Mouse (Mus musculus): ENCODE results near the gene Vps35. TPM values are rescaled to one million over a fixed set of nuclear protein-coding genes. Genes with fewer than 3 reads are reported as not detected.

The Vps35 gene
- polyA plus RNA-seq, 1 experiment from 2014 or later: 185 TPM

DNA sequence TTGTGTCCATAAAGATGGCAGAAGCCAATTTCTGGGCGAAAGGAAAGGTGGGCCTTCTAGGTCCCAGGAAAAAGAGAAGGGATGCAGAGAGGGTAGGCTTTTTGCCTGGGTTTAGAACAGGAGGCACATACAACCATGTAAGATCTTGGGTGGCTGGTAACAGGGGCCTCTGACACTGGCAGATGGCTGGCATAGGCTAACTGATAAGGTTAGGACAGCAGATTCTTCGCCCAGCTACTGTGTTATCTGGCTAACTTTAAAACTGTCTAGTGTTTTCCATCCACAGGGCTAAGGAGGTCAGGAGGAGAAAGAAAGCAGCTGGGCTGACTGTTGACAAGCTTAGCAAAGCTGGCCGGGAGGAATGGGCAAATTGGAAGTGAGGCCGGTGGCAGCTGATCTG is 18.9 kb upstream of the Vps35 start:
- Histone ChIP-seq H3K27me3 (replicated peaks; ENCODE audit: control insufficient read depth, insufficient read depth, low read length) (no peaks in the 10 kb centered on the region), H3K27ac (ENCODE audit: low read depth, low read length) (no peak overlapping the region), H3K9me3 (ENCODE audit: control insufficient read depth, low read length) (no peaks in the 10 kb centered on the region), H3K4me3 (ENCODE audit: low read length) (no peak overlapping the region), H3K4me2 (ENCODE audit: low read length) (no peak overlapping the region), H3K4me1 (ENCODE audit: control insufficient read depth, insufficient read depth, low read depth, low read length) (no peaks in the 10 kb centered on the region), H3K36me3 (ENCODE audit: control insufficient read depth, insufficient read depth, low read length) (no peaks in the 10 kb centered on the region), H3K9ac (ENCODE audit: low read depth, low read length) (no peak overlapping the region)
- no peak for ATAC-seq
- 95% methylated on average over 4 of the region's 4 CpGs for WGBS

DNA sequence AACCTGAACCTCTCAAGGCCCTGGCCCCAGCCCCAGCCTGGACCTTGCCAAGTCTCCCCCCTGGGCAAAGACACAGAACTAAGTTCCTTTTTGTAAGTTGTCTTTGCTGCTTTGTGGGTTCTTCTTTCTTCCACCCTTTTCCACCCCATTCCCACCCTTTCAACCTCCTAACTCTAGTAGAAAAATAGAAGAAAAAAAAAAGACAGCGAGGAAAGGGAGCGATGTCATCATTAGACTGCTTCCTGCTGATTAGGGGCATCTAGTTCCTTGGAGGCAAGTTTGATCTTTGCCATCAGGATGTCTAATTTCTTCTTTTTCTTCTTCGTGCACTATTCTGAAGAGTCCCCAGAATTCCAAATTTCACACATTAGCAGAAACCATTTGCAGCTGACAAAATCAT is 13.4 kb upstream of the Vps35 start:
- Histone ChIP-seq H3K4me3 (ENCODE audit: low read length) (no peak overlapping the region), H3K4me1 (ENCODE audit: control insufficient read depth, insufficient read depth, low read depth, low read length) (no peaks in the 10 kb centered on the region), H3K4me2 (ENCODE audit: low read length) (no peak overlapping the region), H3K9me3 (ENCODE audit: control insufficient read depth, low read length) (no peaks in the 10 kb centered on the region), H3K9ac (ENCODE audit: low read depth, low read length) (no peak overlapping the region), H3K27ac (ENCODE audit: low read depth, low read length) (no peak overlapping the region), H3K27me3 (replicated peaks; ENCODE audit: control insufficient read depth, insufficient read depth, low read length) (no peaks in the 10 kb centered on the region), H3K36me3 (ENCODE audit: control insufficient read depth, insufficient read depth, low read length) (peaks cover 4% of the 10 kb centered on the region)
- WGBS: 92% methylated on average over 3 of the region's 3 CpGs
- no peak for ATAC-seq

DNA sequence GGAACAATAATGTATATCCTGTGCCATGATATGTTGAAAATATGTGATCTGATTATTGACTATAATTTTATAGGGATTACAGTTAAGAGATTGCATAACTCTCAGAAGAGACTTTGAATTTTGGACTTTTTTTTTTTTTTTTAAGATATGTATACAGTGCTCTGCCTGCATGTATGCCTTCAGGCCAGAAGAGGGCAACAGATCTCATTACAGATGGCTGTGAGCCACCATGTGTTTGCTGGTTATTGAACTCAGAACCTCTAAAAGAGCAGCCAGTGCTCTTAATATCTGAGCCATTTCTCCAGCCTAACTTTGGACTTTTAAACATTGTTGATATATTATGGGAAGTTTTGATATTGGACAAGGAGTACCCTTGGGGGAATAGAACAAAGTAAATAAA is 12.1 kb upstream of the Vps35 start:
- Histone ChIP-seq H3K4me3 (ENCODE audit: low read length) (no peak overlapping the region), H3K9ac (ENCODE audit: low read depth, low read length) (no peak overlapping the region), H3K4me1 (ENCODE audit: control insufficient read depth, insufficient read depth, low read depth, low read length) (no peaks in the 10 kb centered on the region), H3K27me3 (replicated peaks; ENCODE audit: control insufficient read depth, insufficient read depth, low read length) (no peaks in the 10 kb centered on the region), H3K27ac (ENCODE audit: low read depth, low read length) (no peak overlapping the region), H3K4me2 (ENCODE audit: low read length) (no peak overlapping the region), H3K36me3 (ENCODE audit: control insufficient read depth, insufficient read depth, low read length) (peaks cover 8% of the 10 kb centered on the region), H3K9me3 (ENCODE audit: control insufficient read depth, low read length) (no peaks in the 10 kb centered on the region)
- ATAC-seq: no peak

DNA sequence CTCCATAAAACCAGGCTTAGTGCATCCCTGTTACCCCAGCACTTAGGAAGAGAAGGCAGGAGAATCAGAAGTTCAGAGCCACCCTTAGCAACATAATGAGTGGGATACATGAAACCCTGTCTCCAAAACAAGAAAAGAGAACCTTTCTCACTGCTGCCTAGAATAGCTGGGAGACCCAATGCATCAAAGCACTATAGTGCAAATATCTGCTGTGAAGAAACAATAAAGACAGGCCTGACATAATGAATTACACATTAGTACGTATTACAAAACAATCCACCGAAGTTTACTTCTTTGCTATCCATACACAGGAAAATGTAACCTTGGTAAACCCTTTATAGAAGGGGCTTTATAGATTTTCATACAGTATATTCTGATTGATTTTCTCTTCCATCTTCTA is 9.0 kb upstream of the Vps35 start:
- no peak overlapping the region for H3K9ac ChIP-seq (ENCODE audit: low read depth, low read length)
- H3K4me3 ChIP-seq (ENCODE audit: low read length): no peak overlapping the region
- peaks cover 12% of the 10 kb centered on the region for H3K36me3 ChIP-seq (ENCODE audit: control insufficient read depth, insufficient read depth, low read length)
- H3K27me3 ChIP-seq (replicated peaks; ENCODE audit: control insufficient read depth, insufficient read depth, low read length): no peaks in the 10 kb centered on the region
- no peak for ATAC-seq
- no peak overlapping the region for H3K27ac ChIP-seq (ENCODE audit: low read depth, low read length)
- 98% methylated on average over 2 of the region's 2 CpGs for WGBS
- no peaks in the 10 kb centered on the region for H3K4me1 ChIP-seq (ENCODE audit: control insufficient read depth, insufficient read depth, low read depth, low read length)
- H3K4me2 ChIP-seq (ENCODE audit: low read length): no peak overlapping the region
- H3K9me3 ChIP-seq (ENCODE audit: control insufficient read depth, low read length): no peaks in the 10 kb centered on the region

DNA sequence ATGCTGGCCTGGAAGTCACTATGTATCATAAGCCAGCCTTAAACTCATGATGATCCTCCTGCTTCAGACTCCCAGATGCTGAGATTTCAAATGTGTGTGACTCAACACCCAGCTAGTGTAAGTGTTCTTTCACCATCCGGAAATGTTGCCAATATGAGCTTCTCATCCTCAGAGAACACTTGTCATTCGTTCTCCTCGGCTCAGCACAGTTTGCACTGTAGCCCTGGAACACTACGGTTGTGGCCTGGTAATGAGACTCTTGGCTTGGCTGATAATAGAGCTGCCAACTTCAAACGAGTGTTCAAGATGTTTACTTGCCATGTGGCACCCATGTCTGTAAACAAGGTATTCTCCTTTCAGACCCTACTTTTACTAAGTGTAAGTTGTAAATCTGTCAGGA is 3.9 kb upstream of the Vps35 start:
- H3K4me3 ChIP-seq (ENCODE audit: low read length): no peak overlapping the region
- H3K4me1 ChIP-seq (ENCODE audit: control insufficient read depth, insufficient read depth, low read depth, low read length): peaks cover 13% of the 10 kb centered on the region
- no peak for ATAC-seq
- no peak overlapping the region for H3K27ac ChIP-seq (ENCODE audit: low read depth, low read length)
- H3K36me3 ChIP-seq (ENCODE audit: control insufficient read depth, insufficient read depth, low read length): peaks cover 14% of the 10 kb centered on the region
- no peak overlapping the region for H3K9ac ChIP-seq (ENCODE audit: low read depth, low read length)
- 84% methylated on average over 5 of the region's 5 CpGs for WGBS
- H3K4me2 ChIP-seq (ENCODE audit: low read length): no peak overlapping the region
- H3K9me3 ChIP-seq (ENCODE audit: control insufficient read depth, low read length): no peaks in the 10 kb centered on the region
- H3K27me3 ChIP-seq (replicated peaks; ENCODE audit: control insufficient read depth, insufficient read depth, low read length): no peaks in the 10 kb centered on the region

DNA sequence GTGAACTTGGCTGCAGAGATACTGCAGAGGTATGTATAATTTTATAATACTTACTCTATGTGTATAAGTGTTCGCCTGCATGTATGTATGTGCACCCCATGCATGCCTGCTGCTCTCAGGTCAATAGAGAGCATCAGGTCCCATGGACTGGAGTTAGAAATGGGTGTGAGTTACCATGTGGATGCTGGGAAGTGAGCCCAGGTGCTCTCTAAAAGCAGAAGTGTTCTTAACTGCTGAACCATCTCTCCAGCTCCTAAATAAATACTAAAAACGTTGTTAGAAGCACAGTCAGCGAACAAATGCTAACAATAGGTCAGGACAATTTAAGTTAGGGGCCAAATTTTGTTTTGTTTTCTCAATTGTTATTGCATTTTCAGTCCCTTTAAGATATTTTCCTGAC is 3.3 kb upstream of the Vps35 start:
- Histone ChIP-seq H3K9ac (ENCODE audit: low read depth, low read length) (no peak overlapping the region), H3K9me3 (ENCODE audit: control insufficient read depth, low read length) (no peaks in the 10 kb centered on the region), H3K4me2 (ENCODE audit: low read length) (no peak overlapping the region), H3K27me3 (replicated peaks; ENCODE audit: control insufficient read depth, insufficient read depth, low read length) (no peaks in the 10 kb centered on the region), H3K36me3 (ENCODE audit: control insufficient read depth, insufficient read depth, low read length) (peaks cover 12% of the 10 kb centered on the region), H3K4me3 (ENCODE audit: low read length) (no peak overlapping the region), H3K27ac (ENCODE audit: low read depth, low read length) (no peak overlapping the region), H3K4me1 (ENCODE audit: control insufficient read depth, insufficient read depth, low read depth, low read length) (peaks cover 17% of the 10 kb centered on the region)
- no peak for ATAC-seq
- WGBS: 85% methylated on average over 3 of the region's 3 CpGs

DNA sequence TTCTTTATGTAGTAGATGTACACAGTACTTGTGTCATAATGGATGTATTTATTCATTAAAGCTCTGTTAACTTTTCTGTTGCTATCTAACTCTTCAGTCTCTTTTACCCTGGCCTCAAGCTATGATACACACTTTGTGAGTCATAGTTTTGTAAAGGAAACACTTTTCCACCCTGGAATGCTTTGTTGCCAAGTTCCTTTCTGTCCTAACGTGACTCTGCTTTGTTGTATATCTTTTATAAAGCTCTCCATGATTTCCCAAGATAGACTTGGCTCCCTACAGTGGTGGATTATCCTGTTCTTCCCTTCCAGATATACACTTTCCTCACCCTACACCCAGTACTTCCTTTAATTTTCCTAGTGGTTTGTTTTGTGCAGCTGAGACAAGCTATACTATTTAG is 2.3 kb upstream of the Vps35 start:
- Histone ChIP-seq H3K27ac (ENCODE audit: low read depth, low read length) (no peak overlapping the region), H3K9me3 (ENCODE audit: control insufficient read depth, low read length) (no peaks in the 10 kb centered on the region), H3K4me3 (ENCODE audit: low read length) (no peak overlapping the region), H3K36me3 (ENCODE audit: control insufficient read depth, insufficient read depth, low read length) (peaks cover 8% of the 10 kb centered on the region; the same call in 1 of the 2 replicates), H3K4me2 (ENCODE audit: low read length) (no peak overlapping the region), H3K27me3 (replicated peaks; ENCODE audit: control insufficient read depth, insufficient read depth, low read length) (no peaks in the 10 kb centered on the region), H3K9ac (ENCODE audit: low read depth, low read length) (no peak overlapping the region), H3K4me1 (ENCODE audit: control insufficient read depth, insufficient read depth, low read depth, low read length) (peaks cover 27% of the 10 kb centered on the region)
- WGBS: 46% methylated on average over 1 of the region's 1 CpGs
- ATAC-seq: no peak

DNA sequence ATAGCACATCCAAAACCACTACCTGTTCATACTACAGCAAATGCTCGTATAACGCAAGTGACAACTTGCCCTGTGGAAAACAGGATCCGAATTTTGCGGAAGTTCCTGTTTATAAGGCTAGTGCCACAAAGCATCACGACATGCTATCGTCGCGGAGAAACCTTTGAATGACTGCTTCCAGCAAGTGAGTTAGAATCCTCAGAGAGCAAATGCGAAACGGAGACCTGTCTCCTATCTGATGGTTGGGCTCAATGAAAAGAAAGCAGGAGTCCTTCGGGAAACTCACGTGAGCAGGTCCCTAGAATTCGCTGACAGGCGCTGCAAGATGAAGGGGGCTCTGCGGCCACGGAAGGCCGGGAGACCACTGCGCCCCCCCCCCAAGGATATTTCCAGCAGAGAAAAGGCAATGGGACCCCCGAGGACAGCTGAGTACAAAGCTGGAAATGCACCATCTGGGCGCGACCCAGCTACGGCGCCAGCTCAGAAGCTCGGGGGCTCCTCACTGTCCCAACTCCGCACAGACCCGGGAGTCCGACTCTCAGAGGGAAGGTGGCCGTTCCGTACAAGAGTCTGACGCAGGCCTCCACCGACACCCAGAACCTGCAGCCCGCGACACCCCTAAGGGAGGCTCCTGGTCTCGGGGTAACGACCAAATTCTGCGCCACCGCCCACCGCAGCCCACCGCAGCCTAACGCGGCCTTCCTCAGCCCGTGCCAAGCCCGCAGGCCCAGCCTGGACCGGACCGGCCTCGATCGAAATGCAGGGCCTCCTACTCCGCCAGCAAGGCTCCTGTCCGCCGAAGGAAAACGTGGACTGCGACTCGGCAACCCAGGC is 785 bp downstream of the Vps35 start:
- no peaks in the 10 kb centered on the region for H3K9me3 ChIP-seq (ENCODE audit: control insufficient read depth, low read length)
- H3K4me3 ChIP-seq (ENCODE audit: low read length): peak overlapping the region; percentile 88
- H3K36me3 ChIP-seq (ENCODE audit: control insufficient read depth, insufficient read depth, low read length): peaks cover 8% of the 10 kb centered on the region; the same call in 1 of the 2 replicates
- WGBS: under 1% methylated on average over 48 of the region's 53 CpGs
- H3K4me2 ChIP-seq (ENCODE audit: low read length): peak overlapping the region; percentile 81
- peak overlapping the region; percentile 88 for H3K9ac ChIP-seq (ENCODE audit: low read depth, low read length)
- ATAC-seq: peak; percentile 57
- peak overlapping the region; percentile 97 for H3K27ac ChIP-seq (ENCODE audit: low read depth, low read length)
- H3K4me1 ChIP-seq (ENCODE audit: control insufficient read depth, insufficient read depth, low read depth, low read length): peaks cover 27% of the 10 kb centered on the region
- no peaks in the 10 kb centered on the region for H3K27me3 ChIP-seq (replicated peaks; ENCODE audit: control insufficient read depth, insufficient read depth, low read length)

DNA sequence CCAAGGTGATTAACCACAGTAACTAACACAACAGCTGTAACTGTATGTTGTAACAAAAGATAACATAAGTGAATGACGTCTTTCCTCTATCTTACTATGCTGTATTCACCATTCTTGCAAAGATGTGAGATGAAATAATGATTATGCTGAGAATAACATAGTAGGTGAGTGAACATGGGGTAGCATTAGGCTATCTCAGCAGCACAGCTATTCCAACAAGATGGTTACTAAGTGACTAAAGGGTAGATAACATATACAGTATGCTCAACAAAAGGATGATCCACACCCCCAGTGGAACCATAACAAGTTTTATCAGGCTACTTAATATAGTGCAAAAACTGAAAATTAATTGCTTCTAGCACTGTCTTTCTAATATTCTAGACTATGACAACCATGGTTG is 12.8 kb downstream of the Vps35 start:
- Histone ChIP-seq H3K4me3 (ENCODE audit: low read length) (no peak overlapping the region), H3K9ac (ENCODE audit: low read depth, low read length) (no peak overlapping the region), H3K4me2 (ENCODE audit: low read length) (no peak overlapping the region), H3K27ac (ENCODE audit: low read depth, low read length) (no peak overlapping the region), H3K27me3 (replicated peaks; ENCODE audit: control insufficient read depth, insufficient read depth, low read length) (no peaks in the 10 kb centered on the region), H3K4me1 (ENCODE audit: control insufficient read depth, insufficient read depth, low read depth, low read length) (no peaks in the 10 kb centered on the region), H3K9me3 (ENCODE audit: control insufficient read depth, low read length) (no peaks in the 10 kb centered on the region), H3K36me3 (ENCODE audit: control insufficient read depth, insufficient read depth, low read length) (peaks cover 27% of the 10 kb centered on the region)
- ATAC-seq: no peak
- 93% methylated on average over 1 of the region's 1 CpGs for WGBS

All from hindbrain, embryonic 16.5 days (tissue).